Mouse (Mus musculus): ENCODE results near the gene B3gat3. TPM values are rescaled to one million over a fixed set of nuclear protein-coding genes. Genes with fewer than 3 reads are reported as not detected.
"Not testable (repeated sequence)": the region's sequence is repeated elsewhere in the genome, so short reads cannot be mapped to it uniquely, and the experiment has no call there.

B3gat3 gene
- 79.6 and 82.8 TPM in 2 replicates for polyA plus RNA-seq (2016; fragmentation: Nextera tagmentation; extraction: Ambion mirVana)

DNA sequence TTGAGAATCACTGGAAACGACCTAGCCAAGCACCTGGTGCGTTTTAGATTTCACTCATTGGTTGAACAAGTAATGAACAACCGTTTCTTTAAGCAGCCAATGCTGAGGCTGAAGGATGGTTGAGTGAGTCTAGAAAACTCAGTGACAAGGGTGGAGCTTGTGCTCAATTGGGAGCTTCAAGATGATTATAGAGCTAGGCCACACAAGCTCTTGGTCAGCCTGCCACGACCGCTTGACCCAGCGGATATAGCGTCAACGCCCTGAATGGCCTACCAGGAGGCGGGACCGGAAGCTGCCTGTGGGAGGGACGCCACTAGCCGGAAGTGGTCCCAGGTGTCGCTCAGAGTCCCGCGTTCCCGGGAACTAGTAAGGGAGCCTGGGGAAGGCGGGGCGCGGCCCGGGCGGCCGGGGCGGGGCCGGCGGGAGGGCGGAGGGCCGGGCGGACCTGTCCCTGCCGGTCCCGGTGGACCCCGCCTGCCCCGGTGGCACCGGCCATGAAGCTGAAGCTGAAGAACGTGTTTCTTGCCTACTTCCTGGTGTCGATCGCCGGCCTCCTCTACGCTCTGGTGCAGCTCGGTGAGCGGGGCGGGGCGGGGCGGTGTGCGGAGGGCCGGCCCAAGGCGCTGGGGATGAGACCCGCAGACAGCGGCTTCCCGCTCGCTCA is at the start of gene B3gat3:
Gene B3gat3 (plus strand): TSS at position 302 of the 664 bp plus-strand sequence.
- WGBS: 3% methylated on average over 47 of the region's 50 CpGs
- Histone ChIP-seq H3K9ac (peak within 1 kb of the TSS; percentile 77), H3K27me3 (no peaks in the 10 kb centered on the region), H3K9me3 (replicated peaks) (no peaks in the 10 kb centered on the region), H3K4me3 (peak within 1 kb of the TSS; percentile 69), H3K4me1 (peaks cover 13% of the 10 kb centered on the region; the same call in 1 of the 2 replicates), H3K36me3 (peaks cover 27% of the 10 kb centered on the region), H3K27ac (peak within 1 kb of the TSS; percentile 82), H3K4me2 (replicated peaks) (peak within 1 kb of the TSS; percentile 75)
- ATAC-seq (ENCODE audit: low FRiP score): peak; percentile 99

DNA sequence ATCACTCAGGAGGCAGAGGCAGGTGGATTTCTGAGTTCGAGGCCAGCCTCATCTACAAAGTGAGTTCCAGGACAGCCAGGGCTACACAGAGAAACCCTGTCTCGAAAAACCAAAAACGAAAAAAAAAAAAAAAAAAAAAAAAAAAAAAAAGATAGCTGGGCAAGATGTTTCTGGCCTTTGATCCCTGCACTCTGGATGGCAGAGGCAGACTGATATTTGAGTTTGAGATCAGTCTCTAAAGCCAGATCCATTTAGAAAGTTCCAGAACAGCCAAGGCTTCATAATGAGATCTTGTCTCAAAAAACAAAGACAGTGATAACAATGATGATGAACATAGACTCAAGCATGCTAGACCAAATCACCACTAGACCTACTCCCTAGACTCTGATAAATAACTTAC is 49.8 kb upstream of the B3gat3 start:
- not testable (repeated sequence) for H3K4me1 ChIP-seq; H3K4me3 ChIP-seq; H3K27ac ChIP-seq; ATAC-seq (ENCODE audit: low FRiP score); H3K27me3 ChIP-seq; H3K9ac ChIP-seq; H3K9me3 ChIP-seq (replicated peaks)
- Histone ChIP-seq H3K36me3 (peaks cover 23% of the 10 kb centered on the region), H3K4me2 (replicated peaks) (peak overlapping the region; percentile 83; the same call in 1 of the 2 replicates)
- WGBS: 73% methylated on average over 3 of the region's 3 CpGs

DNA sequence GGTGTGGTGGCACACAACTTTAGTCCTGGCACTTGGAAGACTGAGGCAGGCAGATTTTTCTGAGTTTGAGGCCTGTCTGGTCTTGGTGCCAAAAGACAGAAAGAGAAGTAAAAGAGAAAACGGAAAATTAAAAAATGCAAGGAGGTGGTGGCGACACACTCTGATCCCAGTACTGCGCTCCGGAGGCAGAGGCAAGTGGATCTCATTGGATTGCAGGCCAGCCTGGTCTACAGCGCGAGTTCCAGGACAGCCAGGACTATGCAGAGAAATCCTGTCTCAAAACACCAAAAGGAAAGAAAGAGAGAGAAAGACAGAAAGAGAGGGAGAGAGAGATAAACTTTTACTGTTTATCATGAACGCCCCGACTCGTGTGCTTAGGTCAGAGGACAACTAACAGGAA is 49.3 kb upstream of the B3gat3 start:
- no peaks in the 10 kb centered on the region for H3K9me3 ChIP-seq (replicated peaks)
- H3K4me1 ChIP-seq: peaks cover 6% of the 10 kb centered on the region
- ATAC-seq (ENCODE audit: low FRiP score): peak; percentile 56
- H3K4me3 ChIP-seq: peak overlapping the region; percentile 72
- H3K9ac ChIP-seq: peak overlapping the region; percentile 84
- H3K27me3 ChIP-seq: no peaks in the 10 kb centered on the region
- H3K4me2 ChIP-seq (replicated peaks): peak overlapping the region; percentile 83
- peaks cover 28% of the 10 kb centered on the region for H3K36me3 ChIP-seq
- peak overlapping the region; percentile 74 for H3K27ac ChIP-seq
- 66% methylated on average over 9 of the region's 9 CpGs for WGBS

DNA sequence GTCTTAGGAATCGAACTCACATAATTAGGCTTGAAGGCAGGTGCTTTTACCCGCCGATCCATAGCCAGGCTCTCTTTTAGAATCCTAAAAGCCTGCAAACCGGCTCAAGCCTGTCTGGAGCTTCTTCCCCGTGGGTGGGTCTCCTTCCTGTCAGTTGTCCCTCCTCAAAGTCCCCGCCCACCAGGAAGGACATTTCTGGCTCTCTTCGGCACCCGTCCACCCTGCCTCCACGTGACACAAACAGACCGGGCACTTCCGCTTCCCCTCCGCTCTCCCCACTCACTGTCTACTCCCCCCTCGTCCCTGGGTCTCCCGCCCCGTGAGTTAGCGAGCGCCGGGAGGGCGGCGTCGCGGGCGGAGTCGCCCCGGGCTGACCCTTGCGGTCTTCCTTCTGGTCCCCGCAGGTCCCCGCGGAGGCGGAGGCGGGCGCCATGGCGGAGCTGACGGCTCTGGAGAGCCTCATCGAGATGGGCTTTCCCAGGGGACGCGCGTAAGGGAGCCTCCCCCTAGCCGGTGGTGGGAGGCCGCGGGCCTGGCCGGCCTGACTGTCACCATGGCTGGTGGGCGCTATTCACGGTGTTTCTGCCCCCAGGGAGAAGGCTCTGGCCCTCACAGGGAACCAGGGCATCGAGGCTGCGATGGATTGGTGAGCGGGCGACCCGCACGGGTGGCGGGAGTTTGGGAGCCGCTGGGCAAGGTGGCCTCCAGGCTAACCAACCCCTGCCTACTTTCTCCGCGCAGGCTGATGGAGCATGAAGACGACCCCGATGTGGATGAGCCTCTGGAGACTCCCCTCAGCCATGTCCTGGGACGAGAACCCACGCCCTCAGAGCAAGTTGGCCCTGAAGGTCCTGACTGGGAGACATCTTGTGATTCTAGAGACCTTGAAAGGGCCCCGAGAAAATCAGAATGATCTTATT is 48.6 kb upstream of the B3gat3 start, which contains the start of gene Ubxn1:
Gene Ubxn1 (plus strand): TSS at position 230 of the 920 bp plus-strand sequence.
- peaks cover 34% of the 10 kb centered on the region for H3K36me3 ChIP-seq
- H3K4me2 ChIP-seq (replicated peaks): peak within 1 kb of the TSS; percentile 83
- H3K4me1 ChIP-seq: peaks cover 6% of the 10 kb centered on the region
- peak within 1 kb of the TSS; percentile 84 for H3K9ac ChIP-seq
- 1% methylated on average over 56 of the region's 59 CpGs for WGBS
- ATAC-seq (ENCODE audit: low FRiP score): peak; percentile 97
- no peaks in the 10 kb centered on the region for H3K9me3 ChIP-seq (replicated peaks)
- peak within 1 kb of the TSS; percentile 72 for H3K4me3 ChIP-seq
- H3K27ac ChIP-seq: peak within 1 kb of the TSS; percentile 74
- H3K27me3 ChIP-seq: no peaks in the 10 kb centered on the region

DNA sequence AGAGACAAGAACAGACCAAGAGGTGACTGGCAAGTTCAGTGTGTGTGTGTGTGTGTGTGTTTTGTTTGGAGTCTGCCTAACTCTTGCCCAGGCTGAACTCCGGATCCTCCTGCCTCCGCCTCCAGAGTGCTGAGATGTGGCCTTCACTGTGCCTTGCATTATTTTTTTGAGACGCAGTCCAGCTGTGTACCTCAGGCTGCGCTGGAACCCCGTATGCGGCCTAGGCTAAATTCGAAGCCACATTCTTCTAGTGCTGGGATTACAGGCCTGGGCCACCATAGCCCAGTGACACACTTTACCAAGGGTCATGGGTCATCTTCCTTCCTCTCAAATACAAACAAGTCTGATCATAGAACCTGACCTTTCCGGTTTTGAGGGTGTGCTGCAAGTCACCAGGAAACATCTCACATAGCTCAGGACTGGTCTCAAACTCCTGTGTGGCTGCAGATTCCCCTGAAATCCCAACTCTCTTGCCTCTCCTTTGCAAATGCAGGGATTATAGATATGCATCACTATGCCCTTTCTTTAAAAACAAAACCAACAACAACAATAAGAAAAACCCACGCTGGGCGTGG is 47.8 kb upstream of the B3gat3 start:
- peak overlapping the region; percentile 72 for H3K4me3 ChIP-seq
- no peak for ATAC-seq (ENCODE audit: low FRiP score)
- peaks cover 39% of the 10 kb centered on the region for H3K36me3 ChIP-seq
- WGBS: 77% methylated on average over 10 of the region's 10 CpGs
- peaks cover 6% of the 10 kb centered on the region for H3K4me1 ChIP-seq
- H3K27ac ChIP-seq: no peak overlapping the region
- no peaks in the 10 kb centered on the region for H3K9me3 ChIP-seq (replicated peaks)
- H3K4me2 ChIP-seq (replicated peaks): peak overlapping the region; percentile 83
- peak overlapping the region; percentile 84 for H3K9ac ChIP-seq
- H3K27me3 ChIP-seq: no peaks in the 10 kb centered on the region

DNA sequence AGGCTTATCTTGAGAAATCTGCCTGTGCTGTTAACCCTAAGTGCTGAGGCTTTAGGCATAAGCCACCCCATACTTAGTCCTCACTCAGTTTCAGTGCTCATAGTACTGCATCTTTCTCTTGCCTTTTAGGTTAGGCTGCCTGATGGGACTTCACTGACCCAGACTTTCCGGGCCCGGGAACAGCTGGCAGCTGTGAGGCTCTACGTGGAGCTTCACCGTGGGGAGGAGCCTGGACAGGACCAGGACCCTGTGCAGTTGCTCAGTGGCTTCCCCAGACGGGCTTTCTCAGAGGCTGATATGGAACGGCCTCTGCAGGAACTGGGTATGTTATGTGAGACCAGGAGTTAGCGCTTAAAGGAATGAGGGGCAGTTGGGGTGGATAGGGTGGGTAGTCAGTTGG is 45.1 kb upstream of the B3gat3 start:
- ATAC-seq (ENCODE audit: low FRiP score): no peak
- H3K9me3 ChIP-seq (replicated peaks): no peaks in the 10 kb centered on the region
- H3K4me1 ChIP-seq: peaks cover 14% of the 10 kb centered on the region
- no peak overlapping the region for H3K9ac ChIP-seq
- H3K27me3 ChIP-seq: no peaks in the 10 kb centered on the region
- WGBS: 94% methylated on average over 7 of the region's 7 CpGs
- no peak overlapping the region for H3K4me2 ChIP-seq (replicated peaks)
- no peak overlapping the region for H3K27ac ChIP-seq
- H3K4me3 ChIP-seq: no peak overlapping the region
- H3K36me3 ChIP-seq: peaks cover 39% of the 10 kb centered on the region

DNA sequence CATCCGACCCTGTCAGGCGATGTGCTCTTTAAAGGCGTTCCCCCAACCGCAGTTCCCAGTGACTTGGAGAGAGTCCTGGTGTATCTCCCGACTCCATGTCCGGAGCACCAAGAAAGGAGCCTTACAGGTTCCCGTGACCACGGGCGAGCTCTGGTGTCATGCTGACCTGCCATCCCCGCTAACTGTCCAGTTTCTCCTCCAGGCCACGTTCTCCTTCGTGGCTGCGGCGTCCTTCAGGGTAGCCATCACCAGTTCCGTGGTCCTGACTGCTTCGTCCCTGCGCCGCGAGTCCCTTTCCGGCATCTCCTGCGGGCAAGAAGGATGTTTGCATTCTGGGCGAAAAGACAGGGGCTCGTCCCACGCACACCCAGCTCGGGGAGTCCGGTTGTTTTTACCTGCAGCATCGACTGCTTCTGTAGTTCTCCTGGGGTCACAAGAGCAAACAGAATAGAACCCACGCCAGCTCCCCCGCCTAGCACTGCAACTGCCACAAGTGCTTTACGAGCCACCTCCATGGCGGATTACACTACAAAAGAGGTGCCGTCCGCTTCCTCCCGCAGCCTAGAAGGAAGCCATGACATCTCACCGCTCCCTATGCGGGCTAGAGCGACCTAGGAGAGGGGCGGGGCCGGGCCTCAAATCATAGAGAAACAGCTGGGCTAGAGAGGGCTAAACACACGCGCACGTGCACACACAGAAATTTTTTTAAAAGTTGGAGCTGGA is 39.7 kb upstream of the B3gat3 start, which contains the start of gene Uqcc3:
Gene Uqcc3 (minus strand): TSS at position 613 of the 723 bp plus-strand sequence.
- Histone ChIP-seq H3K4me3 (peak within 1 kb of the TSS; percentile 70), H3K27ac (peak within 1 kb of the TSS; percentile 83), H3K36me3 (peaks cover 14% of the 10 kb centered on the region), H3K9me3 (replicated peaks) (no peaks in the 10 kb centered on the region), H3K27me3 (no peaks in the 10 kb centered on the region), H3K4me1 (peaks cover 9% of the 10 kb centered on the region), H3K9ac (peak within 1 kb of the TSS; percentile 82), H3K4me2 (replicated peaks) (peak within 1 kb of the TSS; percentile 69)
- peak; percentile 97 for ATAC-seq (ENCODE audit: low FRiP score)
- under 1% methylated on average over 42 of the region's 42 CpGs for WGBS

DNA sequence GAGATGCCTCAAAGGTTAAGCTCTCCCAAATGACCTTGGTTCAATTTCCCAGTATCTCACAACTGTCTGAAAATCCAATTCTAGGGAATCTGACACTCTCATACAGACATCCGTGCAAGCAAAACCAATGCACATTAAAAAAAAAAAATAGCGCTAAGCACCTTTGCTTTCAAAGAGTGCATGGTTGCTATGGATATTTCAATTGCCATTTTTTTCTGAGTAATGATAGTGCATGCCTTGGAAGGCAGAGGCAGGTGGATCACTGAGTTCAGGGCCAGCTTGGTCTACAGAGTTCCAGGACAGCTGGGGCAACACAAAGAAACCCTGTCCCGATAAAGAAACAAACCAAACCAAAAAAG is 39.2 kb upstream of the B3gat3 start:
- 0 out of 2 replicates have a peak, but pooled peaks have one; percentile 7 for ATAC-seq (ENCODE audit: low FRiP score)
- Histone ChIP-seq H3K9ac (peak overlapping the region; percentile 82), H3K9me3 (replicated peaks) (no peaks in the 10 kb centered on the region), H3K4me1 (peaks cover 9% of the 10 kb centered on the region), H3K27ac (no peak overlapping the region), H3K27me3 (no peaks in the 10 kb centered on the region), H3K4me3 (peak overlapping the region; percentile 70), H3K36me3 (peaks cover 9% of the 10 kb centered on the region), H3K4me2 (replicated peaks) (peak overlapping the region; percentile 69)
- 21% methylated on average over 3 of the region's 3 CpGs for WGBS

DNA sequence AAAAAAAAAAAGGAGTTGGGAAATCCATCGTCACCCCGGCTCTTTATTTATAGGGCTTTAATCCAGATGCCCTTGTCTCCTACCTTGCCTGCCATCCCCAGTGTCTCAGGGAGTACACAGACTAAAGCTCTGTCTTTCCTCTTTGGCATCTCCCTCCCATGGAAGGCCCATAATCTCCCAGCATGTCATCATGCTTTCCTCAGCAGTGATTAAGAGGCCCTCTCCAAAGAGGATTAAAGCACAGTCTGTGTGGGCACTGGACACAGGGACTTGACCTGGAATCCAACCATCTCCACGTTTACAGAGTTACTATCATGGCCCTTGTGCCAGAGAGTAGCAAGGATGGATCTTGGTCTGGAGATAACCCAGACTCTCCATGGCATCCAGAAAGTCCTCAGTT is 36.6 kb upstream of the B3gat3 start, which contains the start of the genes Lbhd1 and Gm49403:
Gene Lbhd1 (plus strand): TSS at position 117 of the 400 bp plus-strand sequence.
Gene Gm49403 (plus strand): TSS at position 315 of the 400 bp plus-strand sequence.
- no peak within 1 kb of the TSS for H3K9ac ChIP-seq
- no peak within 1 kb of the TSS for H3K27ac ChIP-seq
- no peak within 1 kb of the TSS for H3K4me3 ChIP-seq
- H3K4me1 ChIP-seq: peaks cover 16% of the 10 kb centered on the region
- WGBS: 82% methylated on average over 3 of the region's 3 CpGs
- H3K27me3 ChIP-seq: no peaks in the 10 kb centered on the region
- no peak for ATAC-seq (ENCODE audit: low FRiP score)
- H3K36me3 ChIP-seq: no peaks in the 10 kb centered on the region
- H3K9me3 ChIP-seq (replicated peaks): no peaks in the 10 kb centered on the region
- no peak within 1 kb of the TSS for H3K4me2 ChIP-seq (replicated peaks)

DNA sequence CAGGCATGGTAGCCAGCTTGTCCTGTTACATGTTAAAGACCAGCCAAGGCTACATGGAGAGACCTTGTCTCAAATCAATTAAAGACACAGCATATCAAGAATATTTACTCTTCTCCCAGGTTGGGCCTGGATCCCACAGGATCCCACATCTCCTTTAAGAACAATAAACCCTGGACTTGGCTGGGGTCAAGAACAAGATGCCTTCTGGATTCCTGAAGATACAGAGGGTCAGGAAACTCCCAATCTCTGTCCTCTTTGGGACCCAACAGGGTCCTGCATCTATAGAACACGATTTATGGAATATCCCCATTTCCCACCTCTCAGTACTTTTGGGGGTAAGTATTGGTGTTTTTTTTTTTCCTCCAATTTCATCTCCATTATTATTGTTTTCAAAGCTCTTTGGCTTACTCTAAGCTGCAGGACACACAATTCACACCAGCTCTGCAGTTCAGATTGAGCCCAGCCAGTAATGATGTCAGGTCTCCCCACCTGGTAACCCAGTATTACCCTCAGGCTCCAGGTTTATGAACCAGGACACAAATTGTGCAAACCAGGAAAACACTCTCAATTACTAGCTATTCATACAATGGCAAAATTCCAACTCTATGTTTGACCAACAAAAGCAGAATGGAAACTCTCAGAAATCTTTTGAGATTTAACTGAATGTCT is 33.1 kb upstream of the B3gat3 start:
- Histone ChIP-seq H3K9ac (no peak overlapping the region), H3K36me3 (peaks cover 6% of the 10 kb centered on the region; the same call in 1 of the 2 replicates), H3K27me3 (no peaks in the 10 kb centered on the region), H3K4me3 (no peak overlapping the region), H3K4me1 (peaks cover 14% of the 10 kb centered on the region), H3K27ac (no peak overlapping the region), H3K9me3 (replicated peaks) (no peaks in the 10 kb centered on the region), H3K4me2 (replicated peaks) (no peak overlapping the region)
- ATAC-seq (ENCODE audit: low FRiP score): no peak
- 48% methylated on average over 1 of the region's 1 CpGs for WGBS
